Mouse (Mus musculus) G1E-ER4 (cell line): ENCODE results near the gene Clba1. TPM values are rescaled to one million over a fixed set of nuclear protein-coding genes. Genes with fewer than 3 reads are reported as not detected.

Experiments
- GATA1 ChIP-seq: IDR thresholded peaks from one replicate; pipeline ENCODE4 v1.8.0; 2012; ENCODE audit warnings: low read length, inconsistent platforms
- polyA plus RNA-seq: library from polyadenylated mRNA; stranded (reverse); fragments of >175 nt; gene quantifications from 2 replicates; pipeline ENCODE4 v1.2.3, GENCODE M21; 2012

Clba1 gene
- 4.1 and 5.0 TPM in 2 replicates for polyA plus RNA-seq

DNA sequence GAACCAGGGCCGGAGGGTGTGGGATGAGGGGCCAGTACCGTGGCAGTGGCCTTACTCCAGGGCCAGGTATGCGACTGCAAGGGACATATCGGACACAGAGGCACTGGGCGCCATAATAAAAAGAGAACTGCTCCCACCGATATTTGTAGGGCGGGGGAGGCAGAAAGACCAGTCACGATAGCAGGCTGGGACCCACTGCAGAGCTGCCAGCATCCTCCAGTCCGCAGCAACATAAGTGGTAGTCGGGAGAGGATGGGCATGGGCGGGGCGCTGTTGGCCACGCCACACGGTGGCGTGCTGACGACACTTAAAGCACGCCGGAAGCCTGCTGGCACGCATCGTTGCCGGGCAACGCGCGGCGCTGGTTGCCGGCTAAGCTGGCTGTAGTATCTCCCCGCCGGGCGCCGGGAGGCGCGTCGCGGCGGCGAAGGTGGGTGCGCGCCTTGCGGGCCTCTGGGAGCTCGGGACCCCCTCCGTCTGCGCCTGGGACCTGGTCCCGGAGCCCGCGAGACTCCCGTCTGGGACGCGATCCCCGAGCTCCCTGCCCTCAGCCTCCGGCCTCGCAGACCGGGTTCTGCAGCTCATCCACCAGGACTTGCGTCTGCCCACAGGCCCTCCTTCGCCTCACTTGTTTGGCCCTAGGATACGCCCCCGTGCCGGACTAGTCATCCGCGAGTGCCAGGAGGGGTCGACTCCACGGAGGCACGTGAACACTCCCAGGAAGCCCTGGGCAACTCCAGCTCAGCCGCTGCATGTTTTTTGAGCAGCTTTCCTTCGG lies at the start of gene Clba1:
TSS of gene Clba1 (plus strand) at position 351 of the 778 bp plus-strand sequence.
- no peak for TF ChIP-seq GATA1

DNA sequence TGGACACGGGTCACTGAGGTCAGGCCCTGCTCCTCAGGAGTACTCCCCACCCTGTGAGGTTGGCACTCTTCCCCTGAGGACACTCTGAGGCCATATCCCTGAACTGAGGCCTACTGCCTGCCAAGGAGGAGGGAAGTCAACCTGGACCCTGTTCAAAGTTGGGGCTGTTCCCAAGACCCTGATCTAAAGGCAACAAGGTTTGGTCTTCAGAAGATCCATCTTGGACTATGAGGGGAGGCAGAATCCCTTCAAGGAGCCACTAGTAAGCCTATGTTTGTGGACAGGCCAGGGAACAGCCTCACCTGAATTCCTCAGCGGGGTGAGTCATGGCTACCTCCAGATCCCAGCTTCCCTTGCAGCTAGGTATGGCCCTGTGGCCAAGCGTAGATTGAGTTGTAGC lies 49.3 kb upstream of the Clba1 start:
- TF ChIP-seq GATA1 = no peak

DNA sequence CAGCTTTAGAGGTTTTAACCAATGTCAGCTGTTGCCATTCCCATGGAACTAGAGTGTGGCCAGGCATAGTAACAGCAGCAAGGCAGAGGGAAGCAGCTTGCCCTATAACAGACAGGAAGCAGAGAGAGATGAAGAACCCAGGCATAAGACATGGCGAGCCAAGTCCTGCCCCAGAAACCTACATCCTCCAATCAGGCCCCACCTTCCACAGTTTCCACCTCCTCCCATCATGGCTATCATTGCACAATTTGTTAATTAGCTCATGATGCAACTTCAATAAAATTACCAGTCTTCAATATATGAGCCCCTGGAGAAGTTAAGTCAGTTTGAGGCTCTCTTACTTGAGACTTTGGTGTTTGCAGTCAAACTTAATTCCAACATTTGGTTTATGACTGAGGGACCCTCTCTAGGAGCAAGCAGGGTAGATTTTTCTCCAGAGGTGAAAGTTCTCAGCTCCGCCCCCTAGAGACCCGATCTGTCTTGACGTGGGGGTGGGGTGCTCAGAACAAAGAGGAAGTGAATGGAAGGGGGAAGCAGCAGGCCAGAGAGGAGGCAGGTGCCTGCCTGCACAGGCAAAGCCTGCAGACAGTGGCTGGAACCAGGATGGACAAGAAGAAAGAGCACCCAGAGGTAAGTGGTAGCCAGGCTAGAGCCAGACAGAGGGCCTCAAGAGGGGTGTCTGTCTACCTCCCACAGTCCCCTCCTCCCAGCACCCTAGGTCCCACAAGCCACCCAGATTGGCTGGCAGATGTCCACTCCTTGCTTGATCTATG lies 48.4 kb upstream of the Clba1 start, which contains the start of gene Pld4:
TSS of gene Pld4 (plus strand) at position 502 of the 773 bp plus-strand sequence.
- no peak for TF ChIP-seq GATA1

DNA sequence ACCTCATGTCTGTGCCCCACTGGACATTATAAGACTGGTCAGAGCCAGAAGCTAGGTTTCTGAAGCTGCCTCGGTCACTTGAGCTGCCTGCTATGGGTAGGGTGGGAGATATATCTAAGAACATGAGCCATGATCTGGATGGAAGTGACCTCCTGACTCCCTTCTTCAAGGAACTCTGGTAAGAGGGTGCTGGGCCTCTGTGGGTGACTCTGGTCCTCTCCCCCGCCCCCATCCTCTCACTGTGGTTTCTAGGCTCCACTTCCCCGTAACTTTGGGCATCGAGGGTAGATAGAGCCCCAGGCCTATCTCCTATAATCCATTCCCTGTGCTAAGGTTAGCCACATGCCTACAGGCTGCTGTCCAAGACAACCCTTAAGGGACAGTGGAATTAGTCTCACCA lies 47.3 kb upstream of the Clba1 start:
- TF ChIP-seq GATA1 = no peak

DNA sequence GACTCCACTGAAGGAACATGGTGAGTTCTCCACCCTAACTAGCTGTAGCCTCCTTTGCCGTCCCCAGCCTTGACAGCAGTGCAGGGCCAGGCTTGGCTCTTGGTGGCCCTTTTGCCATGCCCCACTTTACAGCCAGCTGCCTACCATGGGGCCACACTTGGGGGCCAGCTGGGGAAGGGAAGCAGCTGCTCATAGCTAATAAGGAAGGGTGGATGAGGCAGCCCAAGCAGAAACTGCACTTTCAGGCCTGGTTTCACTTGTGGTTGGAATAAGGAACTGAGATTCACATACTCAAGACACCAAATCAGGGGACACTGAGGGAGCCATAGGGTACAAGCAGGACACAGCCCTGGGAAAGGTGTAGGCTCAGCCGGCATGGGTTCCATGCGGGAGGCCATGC lies 46.7 kb upstream of the Clba1 start:
- no peak for TF ChIP-seq GATA1

DNA sequence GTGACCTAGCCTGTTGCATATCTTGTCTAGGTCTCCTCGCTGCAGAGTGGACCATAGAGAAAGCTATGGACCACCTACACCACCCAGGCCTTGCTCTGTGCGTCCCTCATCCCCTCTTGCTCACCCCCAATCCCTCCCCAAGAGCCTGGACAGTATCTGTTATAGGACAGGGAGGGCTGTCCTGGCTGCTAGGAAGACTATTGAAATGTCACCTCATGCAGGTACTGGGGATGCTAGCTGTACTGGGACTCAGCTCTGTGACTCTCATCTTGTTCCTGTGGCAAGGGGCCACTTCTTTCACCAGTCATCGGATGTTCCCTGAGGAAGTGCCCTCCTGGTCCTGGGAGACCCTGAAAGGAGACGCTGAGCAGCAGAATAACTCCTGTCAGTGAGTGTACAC lies 45.6 kb upstream of the Clba1 start:
- TF ChIP-seq GATA1 = no peak

DNA sequence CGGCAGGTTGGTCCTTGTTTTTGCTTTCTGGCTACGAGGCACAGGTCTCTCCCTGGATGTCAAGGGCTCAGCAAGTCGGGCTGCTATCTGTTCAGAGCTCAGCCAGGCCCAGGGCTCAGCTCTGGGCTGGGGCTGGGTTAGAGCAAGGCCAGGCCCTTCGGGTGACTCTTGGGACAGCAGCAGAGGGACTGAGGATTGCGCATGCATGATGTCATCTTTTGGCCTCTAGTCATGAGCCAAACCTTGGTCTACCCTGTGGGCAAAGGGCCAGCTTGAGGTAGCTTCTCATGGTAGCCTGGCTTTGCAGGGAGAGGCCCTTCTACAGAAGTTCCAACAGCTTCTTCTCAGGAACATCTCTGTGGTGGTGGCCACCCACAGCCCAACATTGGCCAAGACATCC lies 44.6 kb upstream of the Clba1 start:
- no peak for TF ChIP-seq GATA1

DNA sequence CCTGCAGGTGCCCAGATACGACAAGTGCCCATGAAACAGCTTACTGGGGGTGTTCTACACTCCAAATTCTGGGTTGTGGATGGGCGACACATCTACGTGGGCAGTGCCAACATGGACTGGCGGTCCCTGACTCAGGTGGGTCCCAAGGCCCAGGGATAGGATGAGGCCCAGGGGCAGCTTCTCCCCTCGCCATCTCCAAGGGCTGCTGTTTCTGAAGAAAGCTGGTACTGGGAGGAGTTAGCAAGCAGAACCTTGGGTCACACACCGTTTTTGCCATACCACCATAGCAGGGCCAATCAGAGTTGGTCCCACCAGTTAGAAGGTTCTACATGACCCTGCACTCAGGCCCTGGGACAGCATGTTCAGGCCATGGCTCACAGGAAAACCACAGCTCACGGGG lies 43.7 kb upstream of the Clba1 start:
- TF ChIP-seq GATA1 = no peak

DNA sequence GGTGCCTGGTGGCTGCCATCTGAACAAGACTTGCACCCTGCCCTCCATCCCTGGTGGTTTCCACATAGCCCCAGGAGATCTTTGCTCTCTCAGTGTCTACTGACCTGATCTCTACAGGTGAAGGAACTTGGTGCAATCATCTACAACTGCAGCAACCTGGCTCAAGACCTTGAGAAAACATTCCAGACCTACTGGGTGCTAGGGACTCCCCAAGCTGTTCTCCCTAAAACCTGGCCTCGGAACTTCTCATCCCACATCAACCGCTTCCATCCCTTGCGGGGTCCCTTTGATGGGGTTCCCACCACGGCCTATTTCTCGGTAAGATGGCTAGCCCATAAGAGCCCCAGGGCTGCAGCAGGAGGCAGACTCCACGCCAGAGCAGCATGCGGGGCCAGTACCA lies 42.2 kb upstream of the Clba1 start:
- TF ChIP-seq GATA1 = no peak

DNA sequence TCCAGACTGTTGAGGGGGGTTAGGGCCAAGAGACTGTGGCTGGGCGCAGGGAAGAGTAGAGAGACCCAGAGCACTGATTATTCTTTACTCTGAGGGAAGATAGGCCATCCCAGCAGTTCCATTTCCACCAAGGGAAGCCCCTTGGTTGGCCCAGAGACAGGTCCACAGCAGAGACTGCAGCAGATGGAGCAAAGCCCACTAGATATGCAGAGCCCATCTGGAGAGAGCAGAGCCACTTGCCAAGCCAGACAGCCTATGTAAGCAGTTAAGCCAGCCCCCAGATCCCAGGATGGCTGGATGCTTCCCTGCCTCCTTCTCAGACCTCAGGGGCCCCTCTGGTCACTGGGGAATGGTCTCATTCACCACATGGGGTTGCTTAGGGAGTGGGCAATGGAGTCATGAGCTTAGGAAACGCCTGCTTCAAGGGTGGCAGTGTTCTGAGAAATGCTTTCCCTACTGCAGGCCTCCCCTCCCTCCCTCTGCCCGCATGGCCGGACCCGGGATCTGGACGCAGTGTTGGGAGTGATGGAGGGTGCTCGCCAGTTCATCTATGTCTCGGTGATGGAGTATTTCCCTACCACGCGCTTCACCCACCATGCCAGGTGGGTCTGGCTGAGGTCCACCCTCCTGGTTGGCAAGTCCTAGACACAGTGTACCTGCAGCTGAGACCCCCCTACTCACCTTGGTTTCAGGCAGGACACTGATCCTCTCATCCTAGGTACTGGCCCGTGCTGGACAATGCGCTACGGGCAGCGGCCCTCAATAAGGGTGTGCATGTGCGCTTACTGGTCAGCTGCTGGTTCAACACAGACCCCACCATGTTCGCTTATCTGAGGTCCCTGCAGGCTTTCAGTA lies 41.5 kb upstream of the Clba1 start:
- no peak for TF ChIP-seq GATA1

DNA sequence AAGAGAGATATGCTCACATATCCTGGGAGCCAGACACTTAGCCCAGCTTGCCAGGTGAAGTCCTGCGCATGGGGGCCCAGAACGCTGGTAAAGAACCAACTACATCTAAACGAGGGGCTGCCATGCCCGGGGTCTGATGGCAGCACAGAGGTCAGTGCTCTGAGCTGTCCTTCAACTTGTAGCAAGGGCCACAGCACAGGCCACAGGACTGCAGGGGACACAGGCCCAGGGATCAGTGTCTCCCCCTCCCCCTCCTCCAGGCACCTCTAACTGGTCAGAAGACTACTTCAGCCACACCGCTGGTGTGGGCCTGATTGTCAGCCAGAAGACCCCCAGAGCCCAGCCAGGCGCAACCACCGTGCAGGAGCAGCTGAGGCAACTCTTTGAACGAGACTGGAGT lies 40.6 kb upstream of the Clba1 start:
- TF ChIP-seq GATA1 = no peak

DNA sequence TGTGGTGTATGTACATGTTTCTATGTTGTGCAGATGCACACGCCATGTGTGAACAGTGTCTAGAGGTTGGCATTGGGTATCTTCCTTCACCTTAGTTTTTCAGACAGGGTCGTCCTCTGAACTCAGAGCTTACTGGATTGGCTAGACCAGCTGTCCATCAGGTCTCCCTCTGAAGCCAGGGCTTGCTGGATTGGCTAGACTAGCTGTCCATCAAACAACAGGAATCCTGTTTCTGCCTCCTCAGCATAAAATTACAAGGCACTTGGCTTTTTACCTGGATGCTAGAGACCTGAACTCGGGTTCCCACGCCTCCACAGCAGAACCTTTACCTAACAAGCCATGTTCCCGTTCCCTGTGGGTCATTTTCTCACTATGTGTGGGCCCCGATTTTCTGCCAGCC lies 39.7 kb upstream of the Clba1 start:
- TF ChIP-seq GATA1 = no peak

DNA sequence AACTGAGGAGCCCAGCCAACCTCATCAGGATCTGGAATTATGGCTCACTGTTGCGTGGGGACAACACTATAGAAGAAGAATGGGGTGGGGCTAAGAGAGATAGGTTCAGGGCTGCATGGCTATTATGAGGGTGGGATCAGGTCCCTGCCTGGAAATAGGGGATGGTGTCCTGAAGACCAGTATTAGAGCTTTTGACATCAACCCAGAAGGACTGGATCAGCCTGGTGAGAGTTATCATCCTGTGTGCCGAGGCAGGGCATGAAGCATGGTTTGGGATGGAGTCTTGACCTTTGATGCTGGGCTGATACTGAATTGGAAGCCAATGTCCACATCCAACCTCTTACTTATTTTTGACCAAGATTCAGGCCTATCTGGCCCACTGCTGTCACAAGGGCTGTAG lies 39.0 kb upstream of the Clba1 start:
- no peak for TF ChIP-seq GATA1

DNA sequence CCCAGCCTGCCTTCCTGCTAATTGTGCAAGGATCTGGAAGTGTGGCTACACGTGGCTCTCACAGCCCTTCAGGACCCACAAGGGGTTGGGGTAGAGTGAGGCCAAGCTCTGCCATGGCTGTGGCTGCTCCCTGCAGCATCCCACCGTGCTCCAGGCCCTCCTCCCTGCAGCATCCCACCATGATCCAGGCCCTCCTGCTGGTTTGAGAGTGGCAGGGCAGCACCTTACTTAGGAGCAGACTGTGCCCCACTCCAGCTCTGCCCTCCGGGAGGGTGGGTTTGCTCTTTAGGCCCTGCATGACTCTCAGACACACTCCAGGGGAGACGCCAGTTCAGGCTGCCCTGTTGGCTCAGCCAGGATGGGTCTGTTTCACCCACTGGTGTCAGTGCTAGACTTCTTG lies 38.3 kb upstream of the Clba1 start:
- no peak for TF ChIP-seq GATA1

DNA sequence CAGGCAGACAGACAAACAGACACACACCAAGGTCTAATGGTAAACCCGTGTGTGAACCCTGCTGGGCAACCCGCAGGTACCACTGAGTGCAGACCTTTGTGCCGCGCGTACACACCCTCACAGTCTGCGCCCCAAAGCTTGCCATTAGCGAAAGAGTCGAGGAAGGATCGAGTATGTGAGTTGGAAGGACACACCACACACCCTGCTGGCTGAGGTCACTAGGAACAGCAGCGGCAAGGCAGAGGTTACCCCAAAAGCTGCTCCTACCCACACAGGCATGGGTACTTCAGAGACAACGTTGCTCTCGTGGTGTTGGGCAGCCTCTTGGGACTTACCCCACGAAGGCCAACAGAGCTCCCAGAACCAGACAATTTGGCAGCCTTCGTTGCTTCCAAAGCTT lies 36.4 kb upstream of the Clba1 start:
- TF ChIP-seq GATA1 = no peak

DNA sequence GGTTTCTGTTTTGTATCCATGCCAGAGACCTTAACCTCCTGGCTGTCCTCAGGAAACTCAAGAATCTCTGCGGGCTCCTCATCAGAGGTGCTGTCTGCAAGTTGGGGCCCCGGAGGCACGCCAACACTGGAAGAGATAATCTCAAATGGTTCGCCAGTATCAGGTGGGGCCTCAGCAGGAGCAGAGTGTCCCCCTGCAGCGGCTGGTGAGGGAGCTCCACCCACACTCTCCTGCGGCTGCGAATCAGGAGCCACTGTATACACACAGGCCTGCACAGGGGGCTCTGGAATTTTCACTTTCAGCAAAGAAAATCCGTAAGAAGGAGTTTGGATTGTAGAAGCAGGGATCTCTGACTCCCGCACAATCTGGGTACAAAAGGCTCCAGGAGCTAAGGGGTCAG lies 35.4 kb upstream of the Clba1 start:
- no peak for TF ChIP-seq GATA1
